Mouse (Mus musculus): ENCODE results near the gene Sdhc.
A peak's percentile ranks its signal among the peaks of the same experiment; 100 is the strongest.

Sdhc gene

GRCm38 (mm10) chr1:171149974-171150760 is at the start of gene Sdhc, which contains the start of gene Mpz:
Gene Sdhc, minus strand, starts transcription at chr1:171150603.
Gene Mpz, plus strand, starts transcription at chr1:171150711.
- DNase-seq (ENCODE audit: low spot score), result peak; percentile 99

GRCm38 (mm10) chr1:171199532-171199931 is 49.1 kb upstream of the Sdhc start:
- DNase-seq (ENCODE audit: low spot score), result no peak

- DNase-seq (ENCODE audit: low spot score), result peak; percentile 65
Observed at GRCm38 (mm10) chr1:171195887-171196397, 45.5 kb upstream of the Sdhc start, which contains the start of gene Pcp4l1. Gene Pcp4l1, minus strand, starts transcription at chr1:171196268.

- DNase-seq (ENCODE audit: low spot score), result no peak
Observed at GRCm38 (mm10) chr1:171195046-171195822, 44.8 kb upstream of the Sdhc start.

- DNase-seq (ENCODE audit: low spot score), result no peak
Observed at GRCm38 (mm10) chr1:171193911-171194830, 43.8 kb upstream of the Sdhc start.

- DNase-seq (ENCODE audit: low spot score), result no peak
Observed at GRCm38 (mm10) chr1:171193093-171193840, 42.9 kb upstream of the Sdhc start.

GRCm38 (mm10) chr1:171192283-171192682 is 41.9 kb upstream of the Sdhc start:
- no peak for DNase-seq (ENCODE audit: low spot score)

GRCm38 (mm10) chr1:171190832-171191231 is 40.4 kb upstream of the Sdhc start:
- no peak for DNase-seq (ENCODE audit: low spot score)

GRCm38 (mm10) chr1:171189476-171190114 is 39.2 kb upstream of the Sdhc start:
- DNase-seq (ENCODE audit: low spot score), result no peak

- no peak for DNase-seq (ENCODE audit: low spot score)
Observed at GRCm38 (mm10) chr1:171189046-171189445, 38.6 kb upstream of the Sdhc start.

GRCm38 (mm10) chr1:171187851-171188700 is 37.7 kb upstream of the Sdhc start:
- no peak for DNase-seq (ENCODE audit: low spot score)

- no peak for DNase-seq (ENCODE audit: low spot score)
Observed at GRCm38 (mm10) chr1:171185655-171186054, 35.3 kb upstream of the Sdhc start.

GRCm38 (mm10) chr1:171184314-171184713 is 33.9 kb upstream of the Sdhc start:
- DNase-seq (ENCODE audit: low spot score), result no peak

GRCm38 (mm10) chr1:171183620-171184019 is 33.2 kb upstream of the Sdhc start:
- no peak for DNase-seq (ENCODE audit: low spot score)

- no peak for DNase-seq (ENCODE audit: low spot score)
Observed at GRCm38 (mm10) chr1:171183025-171183424, 32.6 kb upstream of the Sdhc start.

- no peak for DNase-seq (ENCODE audit: low spot score)
Observed at GRCm38 (mm10) chr1:171179487-171180171, 29.2 kb upstream of the Sdhc start.

GRCm38 (mm10) chr1:171172779-171173178 is 22.4 kb upstream of the Sdhc start:
- no peak for DNase-seq (ENCODE audit: low spot score)

GRCm38 (mm10) chr1:171171138-171171537 is 20.7 kb upstream of the Sdhc start:
- no peak for DNase-seq (ENCODE audit: low spot score)

- no peak for DNase-seq (ENCODE audit: low spot score)
Observed at GRCm38 (mm10) chr1:171169913-171170312, 19.5 kb upstream of the Sdhc start.

Measured in testis, postnatal 10 days (tissue).